Mouse (Mus musculus) stomach, embryonic 14.5 days (tissue): ENCODE data around the gene Pard3b. TPM values are rescaled to one million over a fixed set of nuclear protein-coding genes. Genes with fewer than 3 reads are reported as not detected.

Experiments
- ATAC-seq: fragments of 200-750 bp; cut with Nextera tagmentation; 2 replicates; pipeline ENCODE4 v1.8.0; 2017; ENCODE audit warnings: low read depth, moderate TSS enrichment; ENCODE audit not compliant: insufficient number of reproducible peaks, insufficient read depth, low FRiP score
- H3K27ac ChIP-seq: fragments of 300-500 bp; sonication (generic); 2 replicates; pipeline ENCODE4 v1.5.1; 2014; ENCODE audit warnings: mild to moderate bottlenecking, low read length, moderate library complexity, mixed read lengths
- H3K27me3 ChIP-seq: fragments of 300-500 bp; sonication (generic); 2 replicates; pipeline ENCODE4 v1.6.1; 2014; ENCODE audit warnings: low read length, control low read depth, mixed read lengths; ENCODE audit not compliant: control insufficient read depth, insufficient read depth
- H3K36me3 ChIP-seq: fragments of 300-500 bp; sonication (generic); 2 replicates; pipeline ENCODE4 v1.6.1; 2014; ENCODE audit warnings: mild to moderate bottlenecking, control low read depth, low read length, moderate library complexity, mixed read lengths; ENCODE audit not compliant: control insufficient read depth, insufficient read depth
- H3K4me1 ChIP-seq: fragments of 300-500 bp; sonication (generic); 2 replicates; pipeline ENCODE4 v1.6.1; 2014; ENCODE audit warnings: low read length, control low read depth, mixed read lengths; ENCODE audit not compliant: control insufficient read depth, insufficient read depth
- H3K4me2 ChIP-seq: fragments of 300-500 bp; sonication (generic); replicated peaks from 2 replicates; pipeline ENCODE4 v1.6.1; 2014; ENCODE audit warnings: low read depth, low read length, control low read depth
- H3K4me3 ChIP-seq: fragments of 300-500 bp; sonication (generic); 2 replicates; pipeline ENCODE4 v1.5.1; 2014; ENCODE audit warnings: low read depth, low read length, control low read depth
- H3K9ac ChIP-seq: fragments of 300-500 bp; sonication (generic); replicated peaks from 2 replicates; pipeline ENCODE4 v1.6.1; 2014; ENCODE audit warnings: low read depth, mild to moderate bottlenecking, control low read depth, low read length, moderate library complexity, mixed read lengths
- H3K9me3 ChIP-seq: fragments of 300-500 bp; sonication (generic); 2 replicates; pipeline ENCODE4 v1.6.1; 2016; ENCODE audit warnings: low read depth, low read length, control low read depth; ENCODE audit not compliant: control insufficient read depth
- WGBS: fragments of 180-500 bp; shearing (Covaris S2); extraction: QIAGEN DNeasy Blood & Tissue Kit; methylation state at CpG from one replicate; pipeline ENCODE4 v1.1.7; 2014; 5-methylcytosine and 5-hydroxymethylcytosine counted together
- polyA plus RNA-seq: library from polyadenylated mRNA; unstranded; fragments of >200 nt; fragmentation: Nextera tagmentation; extraction: Ambion mirVana; gene quantifications from 2 replicates; pipeline ENCODE4 v1.2.1, GENCODE M21; 2014

Gene Pard3b
- polyA plus RNA-seq, 1 experiment from 2014 or later, result 36.3 TPM

DNA sequence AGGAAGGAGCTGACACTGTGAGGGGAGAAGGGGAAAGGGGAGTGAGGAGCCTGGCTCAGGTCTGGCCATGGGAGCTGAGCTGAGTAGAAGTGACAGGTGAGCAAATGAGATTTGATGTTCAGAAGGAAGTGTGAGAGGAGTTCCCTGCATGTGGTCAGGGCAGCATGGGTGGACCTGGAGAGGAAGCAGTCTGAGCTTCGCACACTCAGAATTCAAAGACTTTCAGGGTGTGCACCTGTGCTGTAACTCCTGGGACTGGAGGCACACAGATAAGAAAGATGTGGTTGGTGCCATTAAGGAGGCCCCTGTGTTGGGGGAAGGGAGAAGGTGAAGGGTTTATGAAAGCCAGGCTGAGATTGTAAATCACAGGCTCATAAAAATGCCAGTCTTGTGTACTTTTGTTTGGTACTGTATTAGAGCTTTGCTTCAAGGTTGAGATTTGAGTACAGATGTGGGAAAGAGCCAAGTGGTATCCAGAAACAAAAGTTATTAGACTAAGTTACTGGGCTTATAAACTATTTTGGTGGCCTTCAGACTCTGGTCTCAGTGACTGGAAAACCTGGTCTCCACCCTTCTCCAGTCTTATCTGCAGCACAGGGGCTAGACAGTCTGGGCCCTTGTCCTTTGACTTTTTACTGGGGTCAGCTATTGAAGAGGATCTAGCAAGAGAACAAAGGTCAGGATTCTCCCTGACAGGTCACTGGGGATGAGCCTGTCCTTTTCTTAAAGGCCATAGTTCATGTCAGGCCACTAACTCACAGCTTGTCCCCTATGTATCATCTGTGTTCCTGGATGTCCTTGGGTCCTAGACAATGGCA, 13.0 kb downstream of the Pard3b start:
- 0 out of 2 replicates have a peak, but pooled peaks have one; percentile 49 for ATAC-seq
- Histone ChIP-seq H3K36me3 (no peaks in the 10 kb centered on the region), H3K4me2 (no peak overlapping the region), H3K27me3 (no peaks in the 10 kb centered on the region), H3K27ac (no peak overlapping the region), H3K4me3 (no peak overlapping the region), H3K9me3 (no peaks in the 10 kb centered on the region), H3K9ac (no peak overlapping the region), H3K4me1 (peaks cover 4% of the 10 kb centered on the region; the same call in 1 of the 2 replicates)
- WGBS, result 46% methylated on average over 1 of the region's 1 CpGs

GRCm38 (mm10) chr1:61657760-61658159, 19.1 kb downstream of the Pard3b start:
- H3K27ac ChIP-seq, result no peak overlapping the region
- H3K27me3 ChIP-seq, result no peaks in the 10 kb centered on the region
- no peaks in the 10 kb centered on the region for H3K36me3 ChIP-seq
- 79% methylated on average over 3 of the region's 3 CpGs for WGBS
- no peak for ATAC-seq
- no peak overlapping the region for H3K9ac ChIP-seq
- no peaks in the 10 kb centered on the region for H3K9me3 ChIP-seq
- H3K4me3 ChIP-seq, result no peak overlapping the region
- H3K4me2 ChIP-seq, result no peak overlapping the region
- H3K4me1 ChIP-seq, result no peaks in the 10 kb centered on the region

DNA sequence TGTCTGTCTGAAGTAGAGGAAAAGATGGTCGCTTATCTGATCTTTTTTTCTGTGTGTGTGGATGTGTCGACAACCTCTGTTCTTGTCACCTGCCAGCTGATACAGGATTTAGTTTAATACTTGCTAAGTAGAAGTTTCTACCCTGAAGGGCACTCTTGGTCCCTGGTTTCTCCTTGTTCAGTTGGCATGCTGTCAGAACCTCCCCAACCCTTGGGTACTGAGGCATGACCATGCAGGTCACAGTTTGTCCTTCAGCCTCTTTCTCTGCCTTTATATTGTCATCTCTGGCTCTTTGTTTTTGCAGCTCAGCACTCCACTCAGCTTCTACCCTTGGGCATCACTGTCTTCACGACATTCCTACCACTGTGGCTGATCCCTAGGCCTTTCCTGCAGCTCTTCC, 21.3 kb downstream of the Pard3b start:
- H3K36me3 ChIP-seq, result no peaks in the 10 kb centered on the region
- ATAC-seq, result no peak
- H3K27ac ChIP-seq, result no peak overlapping the region
- H3K4me3 ChIP-seq, result no peak overlapping the region
- H3K9me3 ChIP-seq, result no peaks in the 10 kb centered on the region
- WGBS, result 78% methylated on average over 3 of the region's 3 CpGs
- H3K4me1 ChIP-seq, result no peaks in the 10 kb centered on the region
- H3K9ac ChIP-seq, result no peak overlapping the region
- H3K4me2 ChIP-seq, result no peak overlapping the region
- H3K27me3 ChIP-seq, result no peaks in the 10 kb centered on the region

DNA sequence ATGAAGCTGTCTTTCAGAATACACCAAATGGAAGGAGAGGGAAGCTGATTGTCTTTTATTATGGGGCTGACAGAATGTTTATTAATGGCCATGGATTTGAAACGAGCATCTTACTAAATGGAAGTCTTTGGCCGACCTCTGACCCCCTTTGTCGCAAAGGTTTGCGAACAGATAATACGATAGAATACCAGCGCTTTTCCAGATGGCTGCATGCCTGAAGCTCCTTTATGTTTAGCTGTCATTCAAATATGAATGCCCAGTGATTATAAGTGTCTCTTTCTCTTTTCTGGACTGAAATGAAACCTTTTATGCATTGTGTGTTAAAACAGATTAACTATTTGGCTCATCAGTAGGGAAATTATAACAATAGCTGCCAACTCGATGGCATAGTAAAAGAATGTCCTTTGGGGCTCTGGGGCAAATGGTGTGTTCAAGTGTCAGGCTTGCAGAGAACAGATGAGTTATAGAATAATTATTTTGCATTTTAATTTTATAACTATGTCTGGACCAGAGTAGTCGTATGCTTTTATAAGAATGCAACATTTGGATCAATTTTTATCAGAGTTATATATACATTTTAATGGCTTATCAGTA, 46.7 kb downstream of the Pard3b start:
- Histone ChIP-seq H3K36me3 (no peaks in the 10 kb centered on the region), H3K27me3 (no peaks in the 10 kb centered on the region), H3K27ac (no peak overlapping the region), H3K9me3 (no peaks in the 10 kb centered on the region), H3K4me2 (no peak overlapping the region), H3K4me1 (peaks cover 4% of the 10 kb centered on the region; the same call in 1 of the 2 replicates), H3K4me3 (no peak overlapping the region), H3K9ac (no peak overlapping the region)
- WGBS, result 38% methylated on average over 8 of the region's 8 CpGs
- ATAC-seq, result no peak

GRCm38 (mm10) chr1:61685921-61686320, 47.3 kb downstream of the Pard3b start:
- Histone ChIP-seq H3K27ac (no peak overlapping the region), H3K9ac (no peak overlapping the region), H3K27me3 (no peaks in the 10 kb centered on the region), H3K4me2 (no peak overlapping the region), H3K36me3 (no peaks in the 10 kb centered on the region), H3K4me3 (no peak overlapping the region), H3K9me3 (no peaks in the 10 kb centered on the region), H3K4me1 (peaks cover 4% of the 10 kb centered on the region; the same call in 1 of the 2 replicates)
- 86% methylated on average over 1 of the region's 1 CpGs for WGBS
- ATAC-seq, result no peak

DNA sequence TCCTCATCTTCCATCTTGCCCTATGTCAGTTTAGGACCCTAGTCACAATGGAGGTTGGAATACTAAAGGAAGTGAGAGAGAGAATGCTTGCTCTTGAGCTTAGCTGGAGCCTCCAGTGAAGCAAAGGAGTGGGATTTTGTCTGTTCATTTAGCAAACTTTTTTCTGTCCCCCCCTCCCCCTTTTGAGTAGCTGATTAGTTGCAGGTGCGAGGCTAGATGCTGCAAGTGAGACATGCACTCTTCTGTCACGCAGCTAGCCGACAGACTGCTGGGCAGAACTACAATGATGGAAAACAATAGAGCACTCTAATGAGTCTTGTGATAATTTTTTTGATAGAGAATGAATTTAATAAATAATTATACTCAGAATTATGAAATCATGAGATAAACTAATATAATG, 49.7 kb downstream of the Pard3b start:
- no peak overlapping the region for H3K27ac ChIP-seq
- H3K9ac ChIP-seq, result no peak overlapping the region
- 77% methylated on average over 3 of the region's 3 CpGs for WGBS
- no peaks in the 10 kb centered on the region for H3K9me3 ChIP-seq
- no peak for ATAC-seq
- peaks cover 4% of the 10 kb centered on the region; the same call in 1 of the 2 replicates for H3K4me1 ChIP-seq
- H3K4me2 ChIP-seq, result no peak overlapping the region
- H3K4me3 ChIP-seq, result no peak overlapping the region
- no peaks in the 10 kb centered on the region for H3K36me3 ChIP-seq
- no peaks in the 10 kb centered on the region for H3K27me3 ChIP-seq

DNA sequence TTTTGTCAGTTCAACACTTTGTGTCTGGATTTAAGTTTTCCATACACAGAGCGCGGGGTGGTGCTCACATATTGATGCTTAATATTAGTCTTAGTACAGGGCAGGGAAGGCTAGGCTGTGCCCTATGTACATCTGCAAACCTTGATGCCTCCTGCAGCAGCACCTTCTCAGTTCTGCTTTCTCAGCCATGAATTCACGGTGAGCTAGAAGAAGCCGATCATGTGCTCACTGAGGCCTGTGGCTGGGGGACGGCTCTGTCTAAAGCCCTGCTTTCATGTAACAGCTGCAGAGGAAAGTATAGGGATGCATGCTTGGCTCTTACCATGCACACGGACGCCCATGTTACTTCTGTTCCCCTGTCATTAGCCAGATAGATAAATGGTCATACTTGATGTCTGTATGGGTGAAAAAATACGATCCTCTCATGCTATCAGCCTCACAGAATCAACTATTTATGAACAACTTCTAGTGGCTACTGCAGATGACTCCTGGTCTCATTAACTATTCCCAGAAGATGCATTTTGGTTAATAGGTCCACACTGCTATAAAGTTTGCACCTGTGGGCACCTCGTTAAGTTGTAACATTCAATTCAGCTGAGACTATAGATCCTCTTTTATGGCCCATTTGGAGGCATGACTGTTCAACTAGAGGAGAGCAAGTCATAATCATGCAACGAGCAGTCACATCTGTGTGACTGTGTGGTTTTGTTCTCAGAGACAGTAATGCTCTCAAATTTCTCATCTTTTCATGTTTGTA, 60.0 kb downstream of the Pard3b start:
- Histone ChIP-seq H3K9ac (no peak overlapping the region), H3K27ac (no peak overlapping the region), H3K4me3 (no peak overlapping the region), H3K4me1 (no peaks in the 10 kb centered on the region), H3K27me3 (no peaks in the 10 kb centered on the region), H3K36me3 (no peaks in the 10 kb centered on the region), H3K9me3 (no peaks in the 10 kb centered on the region), H3K4me2 (no peak overlapping the region)
- WGBS, result 85% methylated on average over 10 of the region's 10 CpGs
- no peak for ATAC-seq

GRCm38 (mm10) chr1:61709812-61710211, 71.2 kb downstream of the Pard3b start:
- no peak for ATAC-seq
- WGBS, result 88% methylated on average over 1 of the region's 1 CpGs
- Histone ChIP-seq H3K27me3 (no peaks in the 10 kb centered on the region), H3K36me3 (no peaks in the 10 kb centered on the region), H3K9me3 (no peaks in the 10 kb centered on the region), H3K9ac (no peak overlapping the region), H3K4me2 (no peak overlapping the region), H3K4me3 (no peak overlapping the region), H3K4me1 (no peaks in the 10 kb centered on the region), H3K27ac (no peak overlapping the region)
